Mouse (Mus musculus) macrophage (primary cell): ENCODE results near the gene Enox1. TPM values are rescaled to one million over a fixed set of nuclear protein-coding genes. Genes with fewer than 3 reads are reported as not detected.

ENCODE experiments used
- H3K27ac ChIP-seq: fragments of 350-480 bp; formaldehyde crosslinking; 2 replicates; pipeline ENCODE4 v1.9.0; 2021
- H3K36me3 ChIP-seq: fragments of 350-480 bp; formaldehyde crosslinking; 2 replicates; pipeline ENCODE4 v1.9.0; 2021; ENCODE audit errors: inconsistent target
- H3K4me3 ChIP-seq: fragments of 350-480 bp; formaldehyde crosslinking; 2 replicates; pipeline ENCODE4 v1.9.0; 2021; ENCODE audit errors: inconsistent target
- H3K79me2 ChIP-seq: fragments of 350-480 bp; formaldehyde crosslinking; 2 replicates; pipeline ENCODE4 v1.9.0; 2021; ENCODE audit errors: inconsistent target
- WGBS: methylation state at CpG from one replicate; pipeline ENCODE4 v1.1.7; 2026; ENCODE audit warnings: inconsistent platforms; ENCODE audit not compliant: missing documents; 5-methylcytosine and 5-hydroxymethylcytosine counted together
- polyA plus RNA-seq: library from polyadenylated mRNA; stranded (reverse); fragments of 250-400 nt; gene quantifications from 3 replicates; pipeline ENCODE4 v1.2.4, GENCODE M21; 2018; ENCODE audit warnings: inconsistent platforms

Gene Enox1
- polyA plus RNA-seq, 1 experiment from 2014 or later: not detected

- Histone ChIP-seq H3K36me3 (no peaks in the 10 kb centered on the region), H3K27ac (no peak overlapping the region), H3K4me3 (no peak overlapping the region), H3K79me2 (no peaks in the 10 kb centered on the region)
- WGBS: 100% methylated on average over 1 of the region's 1 CpGs
Observed at GRCm38 (mm10) chr14:77600773-77601172, 444.2 kb downstream of the Enox1 start.

GRCm38 (mm10) chr14:77601446-77601845 is 444.9 kb downstream of the Enox1 start:
- Histone ChIP-seq H3K79me2 (no peaks in the 10 kb centered on the region), H3K27ac (no peak overlapping the region), H3K4me3 (no peak overlapping the region), H3K36me3 (no peaks in the 10 kb centered on the region)
- 94% methylated on average over 2 of the region's 2 CpGs for WGBS

GRCm38 (mm10) chr14:77608182-77608839 is 451.7 kb downstream of the Enox1 start:
- Histone ChIP-seq H3K27ac (no peak overlapping the region), H3K4me3 (no peak overlapping the region), H3K36me3 (no peaks in the 10 kb centered on the region), H3K79me2 (no peaks in the 10 kb centered on the region)
- WGBS: 84% methylated on average over 5 of the region's 5 CpGs

GRCm38 (mm10) chr14:77615201-77615600 is 458.6 kb downstream of the Enox1 start:
- H3K36me3 ChIP-seq: no peaks in the 10 kb centered on the region
- WGBS: 95% methylated on average over 16 of the region's 16 CpGs
- H3K27ac ChIP-seq: no peak overlapping the region
- no peak overlapping the region for H3K4me3 ChIP-seq
- H3K79me2 ChIP-seq: no peaks in the 10 kb centered on the region

- no peak overlapping the region for H3K4me3 ChIP-seq
- no peaks in the 10 kb centered on the region for H3K36me3 ChIP-seq
- WGBS: 80% methylated on average over 6 of the region's 6 CpGs
- no peak overlapping the region for H3K27ac ChIP-seq
- H3K79me2 ChIP-seq: no peaks in the 10 kb centered on the region
Observed at GRCm38 (mm10) chr14:77617250-77617649, 460.7 kb downstream of the Enox1 start.

- Histone ChIP-seq H3K79me2 (no peaks in the 10 kb centered on the region), H3K27ac (no peak overlapping the region), H3K4me3 (no peak overlapping the region), H3K36me3 (no peaks in the 10 kb centered on the region)
- 61% methylated on average over 13 of the region's 13 CpGs for WGBS
Observed at GRCm38 (mm10) chr14:77618131-77618805, 461.7 kb downstream of the Enox1 start.

GRCm38 (mm10) chr14:77621473-77622264 is 465.1 kb downstream of the Enox1 start:
- Histone ChIP-seq H3K36me3 (no peaks in the 10 kb centered on the region), H3K4me3 (no peak overlapping the region), H3K27ac (no peak overlapping the region), H3K79me2 (no peaks in the 10 kb centered on the region)
- 90% methylated on average over 4 of the region's 4 CpGs for WGBS

- no peaks in the 10 kb centered on the region for H3K79me2 ChIP-seq
- no peak overlapping the region for H3K27ac ChIP-seq
- WGBS: 91% methylated on average over 12 of the region's 12 CpGs
- no peaks in the 10 kb centered on the region for H3K36me3 ChIP-seq
- no peak overlapping the region for H3K4me3 ChIP-seq
Observed at GRCm38 (mm10) chr14:77626557-77627507, 470.3 kb downstream of the Enox1 start.

- Histone ChIP-seq H3K36me3 (no peaks in the 10 kb centered on the region), H3K79me2 (no peaks in the 10 kb centered on the region), H3K4me3 (no peak overlapping the region), H3K27ac (no peak overlapping the region)
- WGBS: 96% methylated on average over 10 of the region's 10 CpGs
Observed at GRCm38 (mm10) chr14:77632466-77633171, 476.1 kb downstream of the Enox1 start.

GRCm38 (mm10) chr14:77633172-77633542 is 476.6 kb downstream of the Enox1 start:
- Histone ChIP-seq H3K36me3 (no peaks in the 10 kb centered on the region), H3K79me2 (no peaks in the 10 kb centered on the region), H3K4me3 (no peak overlapping the region), H3K27ac (no peak overlapping the region)
- WGBS: 87% methylated on average over 2 of the region's 2 CpGs

- 59% methylated on average over 6 of the region's 6 CpGs for WGBS
- no peak overlapping the region for H3K4me3 ChIP-seq
- no peak overlapping the region for H3K27ac ChIP-seq
- no peaks in the 10 kb centered on the region for H3K79me2 ChIP-seq
- no peaks in the 10 kb centered on the region for H3K36me3 ChIP-seq
Observed at GRCm38 (mm10) chr14:77636931-77637330, 480.4 kb downstream of the Enox1 start.

GRCm38 (mm10) chr14:77638148-77638547 is 481.6 kb downstream of the Enox1 start:
- WGBS: 94% methylated on average over 3 of the region's 3 CpGs
- no peaks in the 10 kb centered on the region for H3K79me2 ChIP-seq

GRCm38 (mm10) chr14:77638616-77639015 is 482.1 kb downstream of the Enox1 start:
- no peaks in the 10 kb centered on the region for H3K79me2 ChIP-seq

More at GRCm38 (mm10) chr14:77638148-77638547, 481.6 kb downstream of the Enox1 start:
- no peak overlapping the region for H3K4me3 ChIP-seq
- H3K36me3 ChIP-seq: no peaks in the 10 kb centered on the region
- H3K27ac ChIP-seq: no peak overlapping the region

More at GRCm38 (mm10) chr14:77638616-77639015, 482.1 kb downstream of the Enox1 start:
- H3K27ac ChIP-seq: no peak overlapping the region
- H3K36me3 ChIP-seq: no peaks in the 10 kb centered on the region
- 84% methylated on average over 2 of the region's 3 CpGs for WGBS
- no peak overlapping the region for H3K4me3 ChIP-seq
